8 mouse cellular contexts compared by ENCODE assay signal in the genomic region with DNA sequence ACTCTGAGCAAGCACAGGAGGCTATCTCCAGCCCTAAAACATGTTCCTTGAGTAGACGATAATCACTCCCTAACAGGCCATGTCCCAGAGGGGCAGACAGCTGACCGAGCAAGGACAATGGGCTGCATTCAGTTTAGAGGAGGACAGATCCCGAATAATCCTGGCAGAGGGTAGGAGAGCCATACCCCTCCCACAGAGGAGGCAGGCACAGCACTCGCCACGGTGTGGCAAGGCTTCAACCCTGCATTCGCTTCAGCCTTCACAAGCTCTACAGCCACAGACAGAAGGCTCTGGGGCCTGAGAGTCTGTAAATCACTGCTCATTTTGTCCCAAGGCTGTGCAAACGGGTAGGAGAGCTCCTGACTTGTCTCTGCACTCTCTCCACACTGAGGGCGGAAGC. TPM values are rescaled to one million over a fixed set of nuclear protein-coding genes. Genes with fewer than 3 reads are reported as not detected.
A peak's percentile ranks its signal among the peaks of the same experiment; 100 is the strongest.
DNase-seq lines count a peak whose midpoint lies in the region; ATAC-seq and TF ChIP-seq lines count a peak whose summit lies in the region.

No protein-coding gene starts in this region.

- no peaks in the 10 kb centered on the region for H3K9me3 ChIP-seq in intestine, embryonic 15.5 days
- no peaks in the 10 kb centered on the region for H3K9me3 ChIP-seq in intestine, postnatal 0 days (ENCODE audit: control insufficient read depth)
- H3K9me3 ChIP-seq in forebrain, embryonic 12.5 days, result no peaks in the 10 kb centered on the region

- WGBS in intestine, embryonic 15.5 days, result 63% methylated on average over 8 of the region's 8 CpGs
- WGBS in intestine, postnatal 0 days, result 82% methylated on average over 8 of the region's 8 CpGs
- WGBS in forebrain, embryonic 12.5 days, result 16% methylated on average over 8 of the region's 8 CpGs

- 0 out of 2 replicates have a peak overlapping the region, but pooled peaks have one; percentile 17 for H3K9ac ChIP-seq in intestine, embryonic 15.5 days
- no peak overlapping the region for H3K9ac ChIP-seq in intestine, postnatal 0 days (ENCODE audit: low read depth, low read length)
- 0 out of 2 replicates have a peak overlapping the region, but pooled peaks have one; percentile 22 for H3K9ac ChIP-seq in forebrain, embryonic 12.5 days

- H3K27me3 ChIP-seq in intestine, embryonic 15.5 days (replicated peaks), result no peaks in the 10 kb centered on the region
- H3K27me3 ChIP-seq in intestine, postnatal 0 days (replicated peaks; ENCODE audit: control insufficient read depth, insufficient read depth, low read length), result no peaks in the 10 kb centered on the region
- H3K27me3 ChIP-seq in forebrain, embryonic 12.5 days, result no peaks in the 10 kb centered on the region

- no peaks in the 10 kb centered on the region for H3K4me1 ChIP-seq in intestine, embryonic 15.5 days (replicated peaks)
- H3K4me1 ChIP-seq in intestine, postnatal 0 days (replicated peaks; ENCODE audit: control insufficient read depth, insufficient read depth, low read length), result no peaks in the 10 kb centered on the region
- 0 out of 2 replicates have a peak, but pooled peaks cover 2% of the 10 kb centered on the region for H3K4me1 ChIP-seq in brown adipose tissue, adult 24 weeks (ENCODE audit: control insufficient read depth, insufficient read depth, insufficient read length, low read length)
- peaks cover 15% of the 10 kb centered on the region for H3K4me1 ChIP-seq in forebrain, embryonic 12.5 days

- peak; percentile 36 for DNase-seq in mesoderm, embryonic 11.5 days (ENCODE audit: low read depth, low spot score)
- no peak for DNase-seq in liver
- DNase-seq in ovary, postnatal 14 days (ENCODE audit: low spot score), result no peak
- no peak for DNase-seq in kidney, adult 18-20 months

- ATAC-seq in intestine, embryonic 15.5 days, result peak; percentile 36; the same call in 1 of the 2 replicates
- ATAC-seq in intestine, postnatal 0 days, result no peak
- no peak for ATAC-seq in forebrain, embryonic 12.5 days (ENCODE audit: low FRiP score)

- H3K4me3 ChIP-seq in intestine, embryonic 15.5 days (replicated peaks), result no peak overlapping the region
- H3K4me3 ChIP-seq in intestine, postnatal 0 days (ENCODE audit: low read depth, low read length), result no peak overlapping the region
- no peak overlapping the region for H3K4me3 ChIP-seq in brown adipose tissue, adult 24 weeks (ENCODE audit: insufficient read depth, low read depth, low read length)
- no peak overlapping the region for H3K4me3 ChIP-seq in forebrain, embryonic 12.5 days (replicated peaks)

- peaks cover 35% of the 10 kb centered on the region for H3K36me3 ChIP-seq in intestine, embryonic 15.5 days
- H3K36me3 ChIP-seq in intestine, postnatal 0 days (ENCODE audit: control insufficient read depth, insufficient read depth), result peaks cover 43% of the 10 kb centered on the region
- H3K36me3 ChIP-seq in forebrain, embryonic 12.5 days (replicated peaks), result peaks cover 86% of the 10 kb centered on the region

- TF ChIP-seq CTCF in intestine, postnatal 0 days (IDR thresholded peaks at IDR 0.05; ENCODE audit: low read depth), result no peak

- no peak overlapping the region for H3K27ac ChIP-seq in intestine, embryonic 15.5 days
- no peak overlapping the region for H3K27ac ChIP-seq in intestine, postnatal 0 days (ENCODE audit: low read depth, low read length)
- peak overlapping the region; percentile 92 for H3K27ac ChIP-seq in brown adipose tissue, adult 24 weeks (replicated peaks; ENCODE audit: low read depth, low read length)
- H3K27ac ChIP-seq in forebrain, embryonic 12.5 days, result peak overlapping the region; percentile 39; the same call in 1 of the 2 replicates

- H3K4me2 ChIP-seq in intestine, embryonic 15.5 days (replicated peaks), result no peak overlapping the region
- H3K4me2 ChIP-seq in intestine, postnatal 0 days (replicated peaks; ENCODE audit: low read depth), result no peak overlapping the region
- no peak overlapping the region for H3K4me2 ChIP-seq in forebrain, embryonic 12.5 days

RNA-seq across cellular contexts. Expression of gene Man2a2, which starts 14.0 kb away (rescaled TPM):
- polyA plus RNA-seq in intestine, embryonic 15.5 days (2015; fragmentation: Nextera tagmentation; extraction: Ambion mirVana), result 13.1 and 14.7 TPM in 2 replicates
- polyA plus RNA-seq in intestine, postnatal 0 days (2015; fragmentation: Nextera tagmentation; extraction: Ambion mirVana), result 4.8 and 5.3 TPM in 2 replicates
- polyA plus RNA-seq in brown adipose tissue, adult 24 weeks (2012; ENCODE audit: insufficient read depth, insufficient read length, missing spikeins), result 56.3 and 65.8 TPM in 2 replicates
- polyA plus RNA-seq in forebrain, embryonic 12.5 days (2016; fragmentation: Nextera tagmentation; extraction: Ambion mirVana), result 23.8 and 26.0 TPM in 2 replicates

RNA-seq across cellular contexts. Expression of gene Hddc3, which starts 14.3 kb away (rescaled TPM):
- 14.7 and 15.4 TPM in 2 replicates for polyA plus RNA-seq in intestine, embryonic 15.5 days (2015; fragmentation: Nextera tagmentation; extraction: Ambion mirVana)
- 8.3 and 8.8 TPM in 2 replicates for polyA plus RNA-seq in intestine, postnatal 0 days (2015; fragmentation: Nextera tagmentation; extraction: Ambion mirVana)
- polyA plus RNA-seq in brown adipose tissue, adult 24 weeks (2012; ENCODE audit: insufficient read depth, insufficient read length, missing spikeins), result 35.2 and 35.6 TPM in 2 replicates
- polyA plus RNA-seq in forebrain, embryonic 12.5 days (2016; fragmentation: Nextera tagmentation; extraction: Ambion mirVana), result 24.4 and 28.3 TPM in 2 replicates

RNA-seq across cellular contexts. Expression of gene Unc45a, which starts 16.4 kb away (rescaled TPM):
- 37.0 and 37.6 TPM in 2 replicates for polyA plus RNA-seq in intestine, embryonic 15.5 days (2015; fragmentation: Nextera tagmentation; extraction: Ambion mirVana)
- polyA plus RNA-seq in intestine, postnatal 0 days (2015; fragmentation: Nextera tagmentation; extraction: Ambion mirVana), result 19.7 and 20.0 TPM in 2 replicates
- polyA plus RNA-seq in brown adipose tissue, adult 24 weeks (2012; ENCODE audit: insufficient read depth, insufficient read length, missing spikeins), result 12.8 and 19.7 TPM in 2 replicates
- polyA plus RNA-seq in forebrain, embryonic 12.5 days (2016; fragmentation: Nextera tagmentation; extraction: Ambion mirVana), result 43.5 and 45.5 TPM in 2 replicates

RNA-seq across cellular contexts. Expression of gene Fes, which starts 30.6 kb away (rescaled TPM):
- 11.2 and 11.5 TPM in 2 replicates for polyA plus RNA-seq in intestine, embryonic 15.5 days (2015; fragmentation: Nextera tagmentation; extraction: Ambion mirVana)
- polyA plus RNA-seq in intestine, postnatal 0 days (2015; fragmentation: Nextera tagmentation; extraction: Ambion mirVana), result 6.2 and 6.7 TPM in 2 replicates
- 5.6 and 5.8 TPM in 2 replicates for polyA plus RNA-seq in brown adipose tissue, adult 24 weeks (2012; ENCODE audit: insufficient read depth, insufficient read length, missing spikeins)
- 6.6 and 7.4 TPM in 2 replicates for polyA plus RNA-seq in forebrain, embryonic 12.5 days (2016; fragmentation: Nextera tagmentation; extraction: Ambion mirVana)

RNA-seq across cellular contexts. Expression of gene Rccd1, which starts 32.9 kb away (rescaled TPM):
- polyA plus RNA-seq in intestine, embryonic 15.5 days (2015; fragmentation: Nextera tagmentation; extraction: Ambion mirVana), result 9.3 and 10.7 TPM in 2 replicates
- 3.2 and 4.4 TPM in 2 replicates for polyA plus RNA-seq in intestine, postnatal 0 days (2015; fragmentation: Nextera tagmentation; extraction: Ambion mirVana)
- polyA plus RNA-seq in brown adipose tissue, adult 24 weeks (2012; ENCODE audit: insufficient read depth, insufficient read length, missing spikeins), result 3.7 and 7.2 TPM in 2 replicates
- polyA plus RNA-seq in forebrain, embryonic 12.5 days (2016; fragmentation: Nextera tagmentation; extraction: Ambion mirVana), result 14.1 and 19.1 TPM in 2 replicates

Comparison
In these comparisons a context has a peak if more than half of its experiments do, and no peak if none do; other contexts are left out.
1. H3K27ac ChIP-seq: peak in brown adipose tissue, adult 24 weeks (single experiment) and forebrain, embryonic 12.5 days (single experiment); none in intestine, embryonic 15.5 days (single experiment) and intestine, postnatal 0 days (single experiment).